Mouse (Mus musculus) cerebellum, adult 9-11 months (tissue): ENCODE measurements at regions not wholly inside any gene's neighbourhood (a gene's known extent, or its start where the extent isn't known, plus 50 kb on each side); places are given as distances from the start of the nearest gene placed in this dataset.
A peak's percentile ranks its signal among the peaks of the same experiment; 100 is the strongest.

Experiments used
- DNase-seq: peaks from one replicate; pipeline ENCODE4 v3.0.0; 2022

DNA sequence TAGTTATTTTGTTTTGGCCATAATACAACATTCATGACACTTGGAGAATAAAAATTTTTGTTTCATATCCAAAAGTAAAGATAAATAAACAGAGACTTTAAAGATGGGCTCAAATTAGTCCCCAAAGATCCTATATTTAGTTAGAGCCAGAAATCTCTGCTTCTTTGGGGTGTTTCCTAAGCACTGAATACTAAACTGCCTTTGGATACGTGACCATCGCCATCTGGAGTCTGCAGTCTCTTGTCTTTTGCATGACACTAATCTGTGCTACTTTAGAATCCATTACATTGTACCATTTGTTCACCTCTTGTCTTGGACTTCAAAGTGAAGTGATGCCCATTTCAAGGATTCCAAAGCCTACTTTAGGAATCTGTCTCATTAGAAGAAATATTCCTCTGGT is 92.5 kb upstream of the Ift57 start:
- DNase-seq = no peak

DNA sequence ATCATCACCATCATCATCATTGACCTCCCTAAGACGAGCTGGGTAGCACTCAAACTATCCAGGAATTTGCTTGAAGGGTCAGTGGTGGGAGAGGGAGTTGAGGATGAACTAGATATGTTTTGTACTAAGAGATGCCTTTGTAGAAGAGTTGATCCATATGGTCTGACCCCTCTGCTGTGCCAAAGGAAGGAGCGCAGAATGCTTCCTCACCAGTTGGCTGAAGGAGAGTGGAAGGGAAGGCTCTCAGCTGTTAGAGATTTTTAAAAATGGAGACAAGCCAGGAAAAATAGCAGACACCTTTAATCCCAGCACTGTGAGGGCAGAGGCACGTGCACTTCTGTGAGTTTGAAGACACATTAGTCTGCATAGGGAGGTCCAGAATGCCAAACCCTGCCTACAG is 84.2 kb upstream of the Ift57 start:
- peak; percentile 34 for DNase-seq

- DNase-seq = peak; percentile 16
Observed at GRCm38 (mm10) chr16:49615342-49616020, 83.6 kb upstream of the Ift57 start.

DNA sequence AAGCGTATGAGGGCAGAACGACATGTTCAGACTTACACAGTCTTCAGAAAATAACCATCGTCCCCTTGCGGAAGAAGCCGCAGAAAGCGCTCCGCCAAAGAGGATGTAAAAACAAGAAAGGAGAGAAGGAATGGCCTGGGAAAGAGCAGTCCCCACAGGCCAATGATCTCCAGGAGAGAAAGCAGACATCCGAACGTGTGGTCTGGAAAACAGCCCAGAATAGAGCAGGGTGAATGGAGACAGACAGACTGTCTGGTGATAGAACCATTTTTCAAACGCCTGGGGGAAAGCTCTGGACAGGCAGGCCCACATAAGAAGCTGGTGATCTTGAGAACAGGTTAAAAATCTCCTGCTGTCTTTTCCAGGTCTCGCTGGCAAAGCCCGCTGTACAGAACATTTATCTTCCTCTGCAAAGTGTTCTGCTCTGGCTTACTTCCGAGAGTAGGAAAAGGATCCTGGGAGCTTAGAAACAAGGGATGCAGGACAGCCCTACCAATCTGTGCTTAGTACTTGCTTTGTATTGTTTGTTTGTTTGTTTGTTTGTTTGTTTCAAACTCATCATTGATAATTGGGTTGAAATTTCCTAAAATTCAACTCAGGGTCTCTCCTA is 82.7 kb upstream of the Ift57 start:
- DNase-seq = peak; percentile 53

DNA sequence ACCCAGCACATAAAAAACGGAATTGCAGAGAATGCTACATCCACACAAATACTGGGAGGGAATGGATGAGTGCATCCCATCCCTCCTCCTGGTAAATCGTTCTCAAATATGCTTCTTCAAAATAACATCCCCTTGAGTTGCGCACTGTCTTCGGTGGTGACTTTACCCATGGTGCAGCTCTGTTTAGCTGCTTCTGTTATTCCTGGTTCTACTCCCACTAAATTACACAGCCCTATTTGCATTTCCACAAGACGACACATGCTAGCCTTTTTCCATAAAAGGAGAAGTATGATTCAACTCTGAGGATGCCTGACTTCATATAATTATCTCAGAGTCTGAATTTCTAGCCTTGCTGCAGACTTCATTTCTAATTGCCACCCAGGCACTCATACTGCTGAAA is 65.5 kb upstream of the Ift57 start:
- no peak for DNase-seq

GRCm38 (mm10) chr16:49635506-49635905 is 63.5 kb upstream of the Ift57 start:
- DNase-seq = no peak

DNA sequence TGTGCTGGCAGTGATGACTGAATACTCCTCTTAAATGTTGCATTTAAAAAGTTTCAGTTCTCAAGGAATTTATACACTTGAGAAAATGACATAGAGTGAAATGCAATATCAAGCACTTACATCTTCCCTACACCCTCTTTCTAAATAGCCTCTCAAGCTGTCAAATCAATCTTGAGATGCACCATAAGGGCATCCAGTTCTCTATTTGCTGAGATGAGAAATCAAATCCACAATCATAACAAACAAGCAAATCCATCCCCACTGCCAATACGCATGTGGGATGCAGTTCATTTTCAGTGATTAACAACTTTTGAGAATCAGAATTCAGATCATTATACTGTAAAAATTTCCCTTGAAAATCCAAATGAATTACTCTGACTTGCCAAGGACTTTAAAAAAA is 62.6 kb upstream of the Ift57 start:
- DNase-seq = no peak

GRCm38 (mm10) chr16:49642696-49643095 is 56.3 kb upstream of the Ift57 start:
- no peak for DNase-seq

GRCm38 (mm10) chr16:49644416-49644815 is 54.6 kb upstream of the Ift57 start:
- no peak for DNase-seq

- no peak for DNase-seq
Observed at GRCm38 (mm10) chr16:49646479-49646878, 52.6 kb upstream of the Ift57 start.
